Mouse (Mus musculus): ENCODE measurements around the gene 4833439L19Rik.

Gene 4833439L19Rik

DNA sequence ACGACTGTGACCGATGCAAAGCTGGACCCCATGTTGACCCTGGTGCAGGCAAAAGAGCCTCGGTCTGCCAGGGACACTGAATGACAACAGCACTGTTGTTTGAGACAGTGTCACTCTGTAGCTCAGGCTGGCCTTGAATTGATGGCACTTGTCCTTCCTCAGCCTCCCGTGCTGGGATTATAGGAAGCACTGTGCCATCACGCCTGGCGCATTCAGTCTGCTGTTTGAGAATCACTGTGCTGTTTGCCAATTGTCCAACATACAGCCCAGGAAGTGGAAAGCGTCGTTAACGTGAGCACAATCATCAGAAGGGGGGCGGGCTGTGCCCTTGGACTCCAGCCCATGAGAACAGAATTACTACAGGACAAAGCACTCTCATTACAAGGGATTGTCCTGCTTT is 16.9 kb upstream of the 4833439L19Rik start:
- no peak for DNase-seq (ENCODE audit: low spot score)

DNA sequence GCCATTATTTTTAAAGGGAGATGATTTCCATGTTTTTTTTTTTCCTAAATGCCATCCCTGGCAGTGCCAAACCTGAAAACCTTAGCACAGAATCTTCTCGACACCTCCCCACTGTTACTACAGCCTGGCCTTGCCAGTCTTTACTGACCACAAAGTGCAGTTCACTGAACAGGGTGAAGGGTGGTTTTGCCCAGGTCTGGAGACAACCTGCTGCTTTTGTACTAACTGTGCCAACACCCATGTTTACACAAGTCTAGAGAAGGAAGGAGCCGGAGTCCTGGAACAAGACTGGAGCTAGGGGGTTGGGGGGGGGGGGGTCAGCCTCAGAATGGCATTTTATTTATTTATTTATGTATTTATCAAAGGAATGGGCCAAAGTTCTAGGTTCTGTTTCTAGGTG is 16.1 kb upstream of the 4833439L19Rik start:
- DNase-seq (ENCODE audit: low spot score) = no peak

DNA sequence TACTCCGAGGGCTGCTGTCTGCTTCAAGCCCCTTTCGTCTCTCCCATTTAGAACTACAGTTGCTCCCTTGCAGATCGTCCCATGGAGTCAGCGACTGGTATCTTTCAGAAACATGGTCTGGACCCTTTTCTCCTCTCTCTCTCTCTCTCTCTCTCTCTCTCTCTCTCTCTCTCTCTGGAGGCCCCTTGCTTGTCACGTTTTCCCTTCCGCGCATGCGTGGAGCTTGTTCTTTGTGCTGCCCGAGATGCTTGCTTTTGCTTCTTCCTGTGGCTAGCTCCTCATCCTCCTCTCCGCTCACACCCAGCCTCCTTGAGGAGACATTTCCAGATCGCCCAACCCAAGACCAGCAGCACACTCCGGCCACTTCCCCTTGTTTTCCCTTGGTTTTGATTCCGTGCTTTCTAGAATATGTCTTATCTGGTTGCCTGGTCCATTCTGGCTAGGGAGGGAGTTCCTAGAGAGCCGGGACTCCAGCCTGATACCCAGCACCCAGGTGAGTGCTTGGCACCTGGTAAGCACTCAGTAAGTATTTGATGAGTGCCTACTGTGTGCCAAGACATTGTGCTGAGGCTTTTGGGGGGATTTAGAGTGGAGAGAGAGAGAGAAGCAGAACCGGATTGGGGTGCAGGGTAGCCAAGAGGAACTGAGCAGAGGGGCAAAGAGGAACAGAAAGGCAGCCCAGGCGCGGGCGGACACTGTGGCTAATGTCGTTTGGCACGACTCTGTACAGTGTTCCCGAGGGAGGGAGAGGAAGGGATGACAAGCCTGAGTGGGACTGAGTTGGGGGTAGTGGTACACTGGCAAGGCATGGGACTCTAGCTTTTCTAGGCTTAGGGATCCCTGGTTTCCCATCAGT is 12.6 kb upstream of the 4833439L19Rik start:
- DNase-seq (ENCODE audit: low spot score) = no peak

DNA sequence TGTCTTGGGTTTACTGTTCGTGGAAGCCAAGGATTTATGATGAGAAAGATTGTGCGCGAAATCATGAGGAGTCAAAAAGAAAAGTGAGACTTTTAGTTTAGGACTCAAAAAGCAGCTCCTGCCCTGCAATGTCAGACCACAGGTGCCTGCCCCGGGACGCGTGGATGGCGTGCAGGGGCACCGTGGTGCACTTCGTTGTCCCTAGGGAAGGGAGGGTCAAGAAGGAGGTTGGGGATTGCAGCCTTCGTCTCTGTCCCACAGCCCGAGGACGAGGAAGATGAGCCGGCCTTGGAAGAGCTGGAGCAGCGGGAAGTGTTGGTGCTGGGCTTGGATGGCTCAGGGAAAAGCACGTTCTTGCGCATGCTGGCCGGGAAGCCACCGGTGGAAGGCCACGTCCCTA is 10.3 kb upstream of the 4833439L19Rik start:
- DNase-seq (ENCODE audit: low spot score) = peak; percentile 26

DNA sequence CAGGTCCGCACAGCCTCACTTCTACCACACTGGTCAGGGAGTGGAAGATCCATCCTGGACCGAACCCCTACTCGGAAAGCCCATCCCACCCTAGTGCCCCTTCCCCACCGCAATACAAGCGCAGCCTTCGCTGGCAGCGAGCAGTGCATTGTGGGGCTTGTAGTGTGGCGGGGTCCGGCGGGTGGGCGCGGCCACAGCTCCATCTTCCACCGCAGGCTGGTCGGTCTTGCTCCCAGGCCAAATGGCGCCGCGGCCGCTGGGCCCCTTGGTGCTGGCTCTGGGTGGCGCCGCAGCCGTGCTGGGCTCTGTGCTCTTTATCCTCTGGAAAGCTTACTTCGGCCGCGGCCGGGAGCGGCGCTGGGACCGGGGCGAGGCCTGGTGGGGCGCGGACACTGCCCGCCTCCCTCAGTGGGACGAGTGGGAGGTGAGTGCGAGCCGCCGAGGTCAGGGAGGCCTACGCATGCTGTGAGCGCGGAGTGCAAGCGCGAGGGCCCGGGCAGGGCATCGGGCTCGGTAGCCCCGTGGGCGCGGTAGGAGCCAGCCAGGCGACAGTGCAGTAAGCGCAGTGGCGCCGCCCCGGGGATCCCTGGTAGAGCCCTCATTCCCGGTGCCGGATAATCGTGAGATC is 9.7 kb upstream of the 4833439L19Rik start, which contains the start of gene Arl10:
Gene Arl10, plus strand, starts transcription at position 162 of the 628 bp plus-strand sequence.
- peak; percentile 82 for DNase-seq (ENCODE audit: low spot score)

DNA sequence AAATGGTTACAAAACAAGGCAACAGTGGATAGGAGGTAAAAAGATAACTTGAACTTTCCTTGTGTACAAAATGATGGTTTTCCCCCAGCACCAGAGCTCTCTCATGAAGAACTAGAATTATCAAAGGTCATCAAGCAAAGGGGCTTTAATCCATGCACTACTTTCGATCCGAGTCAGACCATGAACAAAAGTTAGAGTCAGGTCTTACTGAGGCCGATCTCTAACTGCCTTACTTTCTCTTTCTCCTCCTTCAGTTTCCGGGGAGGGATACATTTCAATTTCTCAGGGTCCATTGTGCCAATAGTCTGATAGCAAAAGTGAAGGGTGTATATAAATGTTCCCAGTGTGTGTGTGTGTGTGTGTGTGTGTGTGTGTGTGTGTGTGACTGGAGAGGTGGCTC is 7.4 kb upstream of the 4833439L19Rik start:
- DNase-seq (ENCODE audit: low spot score) = no peak

DNA sequence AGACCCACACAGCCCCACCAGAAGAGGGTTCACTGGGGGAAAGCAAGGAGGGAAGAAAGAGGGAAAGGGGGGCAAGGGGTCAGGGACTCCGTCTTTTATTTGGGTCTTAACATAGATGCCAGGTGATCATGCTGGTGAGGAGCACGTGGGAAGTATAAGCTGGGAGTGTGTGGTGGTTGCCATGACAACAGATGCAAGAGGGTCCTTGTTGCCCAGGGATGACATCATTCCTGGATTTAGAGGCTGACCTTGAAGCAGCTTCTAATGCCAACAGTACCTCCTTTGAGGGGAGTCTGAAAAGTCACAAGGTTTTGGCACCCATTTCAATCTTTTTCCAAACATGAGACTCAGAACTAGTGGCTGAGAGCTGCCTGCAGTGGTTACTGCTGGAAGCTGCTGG is 6.4 kb upstream of the 4833439L19Rik start:
- DNase-seq (ENCODE audit: low spot score) = no peak

DNA sequence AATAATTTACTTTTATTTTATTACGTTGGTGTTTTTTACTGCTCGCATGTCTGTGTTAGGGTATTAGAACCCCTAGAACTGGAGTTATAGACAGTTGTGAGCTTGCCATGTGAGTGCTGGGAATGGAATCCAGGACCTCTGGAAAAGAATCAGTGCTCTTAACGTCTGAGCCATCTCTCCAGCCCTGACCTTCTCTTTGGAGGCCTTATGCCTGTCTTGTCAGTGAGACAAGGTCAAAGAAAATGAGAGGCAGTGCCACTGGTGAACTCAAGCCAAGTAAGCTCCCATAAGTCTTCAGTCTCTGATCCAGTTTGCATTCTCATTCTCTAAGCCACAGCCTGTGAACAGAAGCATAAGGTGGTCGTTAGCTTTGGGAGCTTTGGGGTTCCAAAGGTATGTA is 5.5 kb upstream of the 4833439L19Rik start:
- no peak for DNase-seq (ENCODE audit: low spot score)

DNA sequence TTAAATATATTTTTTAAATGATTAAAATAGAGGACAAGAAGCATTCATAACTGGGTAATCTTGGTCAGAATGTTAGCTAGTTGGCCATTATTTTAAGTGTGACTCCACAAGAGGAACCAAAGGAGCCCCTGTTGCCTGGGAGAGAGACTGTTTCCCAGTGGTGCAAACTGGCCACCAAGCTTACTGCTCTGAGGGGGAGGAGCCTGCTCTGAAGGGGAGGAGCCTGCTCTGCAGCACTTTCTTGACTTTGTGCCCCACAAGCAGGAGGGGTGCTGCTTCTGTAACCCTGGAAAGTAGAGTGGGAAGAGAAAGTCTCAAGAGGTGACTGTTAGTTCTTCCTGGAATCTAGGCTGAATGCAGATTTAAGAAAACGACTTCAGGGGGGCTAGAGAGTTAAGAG is 4.0 kb upstream of the 4833439L19Rik start:
- DNase-seq (ENCODE audit: low spot score) = no peak

DNA sequence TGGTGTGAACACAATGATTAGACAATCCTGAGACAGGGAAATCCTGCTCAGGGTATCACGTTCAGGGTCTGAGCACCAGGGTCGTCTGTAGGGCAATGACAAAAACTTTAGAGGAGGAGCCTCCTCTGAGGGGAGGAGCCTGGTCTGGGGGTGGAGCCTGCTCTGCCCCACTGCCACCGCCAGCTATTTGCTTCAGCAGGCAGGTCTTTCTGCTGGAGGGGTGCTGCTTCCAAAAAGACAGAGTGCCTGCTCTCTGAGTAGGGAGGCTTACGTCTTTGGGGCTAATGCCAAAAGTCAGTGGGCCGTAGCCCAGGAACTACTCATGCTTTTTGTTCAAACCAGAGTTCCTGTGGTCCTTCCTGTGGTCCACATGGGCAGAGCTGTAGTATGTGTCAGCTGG is 3.1 kb upstream of the 4833439L19Rik start:
- no peak for DNase-seq (ENCODE audit: low spot score)

DNA sequence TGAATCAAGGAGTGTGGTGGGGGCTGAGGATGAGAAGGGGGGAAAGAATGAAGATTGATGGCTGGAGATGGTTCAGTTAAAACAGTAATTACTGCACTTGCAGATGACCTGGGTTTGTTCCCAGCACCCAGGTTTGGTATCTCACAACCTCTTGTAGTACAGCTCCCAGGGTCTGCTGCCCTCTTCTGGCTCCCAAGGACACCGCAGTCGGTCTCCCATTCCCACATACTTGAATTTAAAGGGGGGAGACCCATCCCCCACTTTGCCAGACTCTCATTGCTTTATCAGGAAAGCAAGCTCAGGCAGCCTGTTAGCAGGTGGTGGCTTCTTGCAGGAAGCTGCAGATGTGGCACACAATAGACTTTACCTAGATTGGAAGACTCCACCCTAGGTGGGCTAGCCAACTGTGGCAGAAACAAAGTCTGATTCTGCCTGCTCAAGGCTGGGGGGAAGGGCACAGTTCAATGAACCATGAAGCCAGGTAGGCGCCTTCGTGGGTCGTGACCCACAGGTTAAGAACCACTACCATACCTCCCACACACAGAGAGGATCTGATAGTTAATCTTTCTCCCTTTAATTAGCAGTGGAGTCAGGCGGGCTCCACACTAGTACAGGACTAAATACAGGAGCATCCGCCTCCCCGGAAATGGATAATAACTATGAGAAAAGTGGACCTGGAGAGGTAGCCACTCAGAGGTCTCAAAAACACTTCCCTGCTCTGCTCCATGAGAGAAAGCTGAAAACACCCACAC is 535 bp upstream of the 4833439L19Rik start:
- peak; percentile 33 for DNase-seq (ENCODE audit: low spot score)

DNA sequence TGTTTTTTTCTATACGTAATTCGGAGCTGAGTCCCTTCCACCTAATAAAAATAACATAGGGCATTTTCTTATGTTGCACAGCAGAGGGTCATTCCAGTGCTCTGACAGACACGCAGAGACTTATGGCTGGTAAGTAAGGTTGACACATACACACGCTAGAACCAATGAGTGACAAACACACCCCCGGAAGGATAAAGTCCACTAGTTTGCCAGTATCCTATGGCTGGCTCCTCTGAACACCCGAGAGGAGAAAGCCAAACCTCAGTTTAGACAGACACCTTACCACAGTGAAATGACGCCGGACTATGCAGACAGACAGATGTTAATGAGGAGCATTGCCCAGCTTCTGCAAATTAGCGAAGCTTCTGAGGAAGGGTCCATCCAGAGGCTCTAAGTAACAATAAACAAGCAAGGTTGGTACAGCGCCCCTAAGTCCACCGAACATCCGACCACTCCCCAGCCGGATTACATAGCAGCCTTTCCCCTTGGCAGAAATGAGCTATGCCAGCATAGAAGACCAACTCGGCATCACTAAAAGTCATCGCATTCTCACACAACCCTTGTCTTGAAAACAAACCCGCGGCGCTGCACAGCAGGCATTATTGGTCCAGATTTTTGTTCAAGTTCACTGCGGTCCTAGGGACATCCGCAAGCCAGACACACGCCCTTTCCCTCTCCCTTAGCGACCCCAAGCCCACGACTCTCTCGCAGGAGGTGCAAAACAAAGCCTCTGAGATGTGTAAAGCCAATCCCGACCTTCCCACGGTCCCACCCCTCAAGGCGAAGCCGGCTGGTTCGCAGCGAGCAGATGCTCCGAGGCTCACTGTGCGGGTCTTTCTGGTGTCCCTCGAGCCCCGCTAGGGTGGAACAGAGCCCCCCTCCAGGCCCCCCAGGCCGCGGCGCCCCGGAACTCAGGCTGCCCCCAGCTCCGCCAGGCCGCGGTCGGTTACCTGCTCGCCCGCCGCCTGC is 719 bp downstream of the 4833439L19Rik start:
- DNase-seq (ENCODE audit: low spot score) = no peak

DNA sequence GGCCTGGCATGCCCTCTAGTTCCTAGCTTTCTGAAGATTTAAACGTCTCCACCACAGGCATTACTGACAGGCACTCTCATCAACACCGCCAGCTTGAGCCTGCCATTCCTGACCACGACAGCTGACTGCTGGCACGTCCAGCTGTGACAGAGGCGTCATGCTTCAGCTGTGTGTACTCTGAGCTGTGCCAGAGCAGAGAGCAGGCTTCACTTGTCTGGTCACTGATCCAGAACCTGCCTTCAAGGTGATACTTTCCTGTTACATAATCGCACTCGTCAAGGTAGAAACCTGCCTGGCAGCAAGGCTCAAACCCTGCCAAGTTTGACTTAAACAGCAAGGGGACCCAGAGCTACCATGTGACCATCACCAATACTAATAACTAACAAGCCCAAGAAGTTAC is 2.7 kb downstream of the 4833439L19Rik start:
- no peak for DNase-seq (ENCODE audit: low spot score)

DNA sequence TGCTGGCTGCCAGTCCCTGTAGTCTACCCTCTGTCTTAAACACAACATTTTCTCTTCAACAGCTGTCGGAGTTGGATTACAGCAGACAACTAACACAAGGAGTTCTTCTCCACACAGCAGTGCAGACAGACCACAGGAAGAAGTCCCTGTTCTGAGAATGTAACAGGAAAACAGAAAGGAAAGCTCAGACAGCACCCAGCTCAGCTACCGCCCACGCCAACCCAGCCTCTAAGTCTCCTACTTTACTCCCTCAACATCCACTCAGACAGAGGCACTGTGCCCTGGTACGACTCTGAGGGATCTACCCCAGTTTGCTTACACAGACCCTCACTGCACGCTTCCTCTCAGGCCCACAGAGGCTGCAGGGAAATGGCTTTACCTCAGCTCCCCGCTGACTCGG is 4.6 kb downstream of the 4833439L19Rik start:
- no peak for DNase-seq (ENCODE audit: low spot score)

DNA sequence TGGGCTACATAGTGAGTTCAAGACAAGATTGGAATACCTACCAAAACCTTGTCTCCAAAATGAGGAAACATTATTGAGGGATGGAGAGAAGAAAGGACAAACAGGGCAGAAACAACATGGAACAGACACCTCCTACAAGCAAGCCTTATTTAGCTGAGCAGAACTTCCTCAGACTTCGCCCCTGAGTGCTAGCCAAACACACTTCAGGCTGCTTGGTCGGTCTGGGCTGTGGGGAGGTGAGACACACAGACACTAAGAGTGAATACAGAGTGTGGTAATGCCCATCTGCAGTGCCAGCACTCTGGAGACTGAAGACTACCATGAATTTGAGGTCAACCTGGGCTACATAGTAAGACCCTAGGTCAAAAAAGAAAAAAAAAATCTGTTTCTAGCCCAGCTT is 5.6 kb downstream of the 4833439L19Rik start:
- no peak for DNase-seq (ENCODE audit: low spot score)

DNA sequence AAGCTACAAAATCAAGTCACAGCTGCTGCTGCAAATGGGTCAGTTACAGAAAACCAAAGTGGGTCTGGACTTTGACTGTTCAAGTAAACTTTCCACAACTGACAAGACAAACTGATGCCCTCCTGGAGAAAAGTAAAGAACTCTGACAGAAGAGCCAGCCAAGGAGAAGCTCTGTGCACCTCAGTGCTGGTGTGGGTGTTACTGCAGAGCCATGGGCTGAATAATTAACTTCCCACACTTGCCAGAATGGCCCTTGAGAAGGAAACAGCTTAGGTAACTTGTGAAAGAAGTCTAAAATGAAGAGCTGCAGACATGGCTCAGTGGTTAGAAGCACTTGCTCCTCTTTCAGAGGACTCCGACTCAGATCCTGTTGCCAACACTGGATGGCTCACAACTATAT is 7.6 kb downstream of the 4833439L19Rik start:
- no peak for DNase-seq (ENCODE audit: low spot score)

DNA sequence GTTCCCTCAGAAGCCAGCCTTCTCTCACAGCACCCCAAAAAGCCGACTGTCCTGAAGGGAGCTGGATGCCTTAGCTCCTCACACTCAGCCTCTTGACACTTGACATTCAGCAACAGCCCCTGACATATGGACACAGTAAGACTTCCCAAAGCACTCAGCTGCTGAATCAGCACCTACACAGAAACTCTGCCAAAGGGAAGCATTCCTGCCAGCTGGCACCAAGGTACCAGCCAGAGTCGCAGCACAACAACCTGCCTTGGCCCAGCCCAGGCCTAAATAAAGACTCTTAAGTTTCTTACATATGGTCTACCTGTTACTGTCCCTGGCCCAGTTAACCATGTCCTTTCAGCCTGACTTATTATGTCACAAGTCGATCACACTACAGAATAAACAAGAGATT is 8.4 kb downstream of the 4833439L19Rik start:
- DNase-seq (ENCODE audit: low spot score) = no peak

DNA sequence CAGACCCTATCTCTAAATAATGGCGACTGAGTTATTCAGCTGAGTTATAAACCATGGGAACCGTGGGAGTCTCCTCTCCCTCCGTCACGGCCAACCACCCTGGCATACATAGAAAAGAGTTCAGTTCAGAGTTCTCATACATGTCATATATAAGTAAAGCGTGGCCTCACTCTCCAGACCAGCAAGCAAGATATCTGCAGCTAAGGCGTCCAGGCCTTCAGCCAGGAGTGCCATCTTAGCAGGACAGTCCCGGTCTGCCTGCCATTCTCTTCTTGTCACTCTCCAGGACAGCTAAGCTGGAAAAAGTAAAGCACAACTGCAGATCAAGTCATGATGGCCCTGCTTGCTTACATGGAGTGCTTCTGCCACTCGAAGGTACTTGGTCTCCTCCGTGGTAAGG is 9.1 kb downstream of the 4833439L19Rik start:
- no peak for DNase-seq (ENCODE audit: low spot score)

DNA sequence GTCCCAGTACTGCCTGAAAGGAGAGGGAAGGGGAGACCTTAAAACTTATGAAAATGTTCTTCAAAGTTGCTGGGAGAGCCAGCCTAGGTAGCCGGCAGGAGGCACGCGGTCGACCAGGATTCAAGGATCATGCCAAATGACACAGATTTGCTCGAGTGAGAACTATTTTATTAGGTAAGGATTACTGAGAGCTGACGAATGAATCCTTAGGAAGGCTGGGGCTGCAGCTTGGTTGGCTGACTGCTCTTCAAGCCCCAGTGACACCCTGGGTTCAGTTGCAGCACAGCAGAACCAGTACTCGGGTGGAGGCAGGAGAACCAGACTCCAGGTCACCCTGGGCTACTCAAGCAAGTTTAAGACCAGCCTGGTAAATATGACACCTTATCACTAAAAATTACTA is 17.2 kb downstream of the 4833439L19Rik start:
- DNase-seq (ENCODE audit: low spot score) = no peak

DNA sequence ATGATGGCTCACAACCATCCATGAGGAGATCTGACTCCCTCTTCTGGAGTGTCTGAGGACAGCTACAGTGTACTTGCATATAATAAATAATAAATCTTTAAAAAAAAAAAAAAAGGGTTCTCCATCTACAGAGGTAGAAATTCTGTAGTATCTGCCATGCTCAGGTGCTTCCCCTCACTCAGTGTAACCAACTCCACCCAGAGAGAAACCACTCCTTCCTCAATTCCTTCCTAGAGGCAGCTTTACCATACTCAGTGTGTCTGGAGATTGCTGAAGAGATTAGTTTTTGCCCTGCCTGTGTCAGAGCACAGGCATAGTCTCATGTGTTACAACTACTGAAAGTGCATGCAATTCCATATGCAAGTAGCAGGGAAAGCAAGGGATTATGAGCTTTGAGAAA is 33.1 kb downstream of the 4833439L19Rik start:
- DNase-seq (ENCODE audit: low spot score) = no peak

DNA sequence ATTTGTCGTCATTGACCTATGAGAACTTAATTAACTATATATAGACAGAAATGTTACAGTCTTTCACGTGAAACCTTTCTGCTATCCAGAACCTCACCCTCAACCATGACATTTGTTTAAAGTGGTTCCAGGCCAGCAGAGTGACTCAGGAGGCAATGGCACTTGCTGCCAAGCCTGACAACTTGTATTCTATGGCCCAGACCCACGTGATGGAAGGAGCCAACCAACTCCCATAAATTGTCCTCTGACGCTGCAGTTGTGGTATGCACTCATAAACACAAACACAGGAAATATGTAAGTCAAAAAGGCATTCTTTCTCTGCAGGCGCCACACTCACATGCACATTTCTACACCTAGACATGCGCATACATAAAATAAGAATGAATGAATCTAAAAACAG is 38.1 kb downstream of the 4833439L19Rik start:
- no peak for DNase-seq (ENCODE audit: low spot score)

DNA sequence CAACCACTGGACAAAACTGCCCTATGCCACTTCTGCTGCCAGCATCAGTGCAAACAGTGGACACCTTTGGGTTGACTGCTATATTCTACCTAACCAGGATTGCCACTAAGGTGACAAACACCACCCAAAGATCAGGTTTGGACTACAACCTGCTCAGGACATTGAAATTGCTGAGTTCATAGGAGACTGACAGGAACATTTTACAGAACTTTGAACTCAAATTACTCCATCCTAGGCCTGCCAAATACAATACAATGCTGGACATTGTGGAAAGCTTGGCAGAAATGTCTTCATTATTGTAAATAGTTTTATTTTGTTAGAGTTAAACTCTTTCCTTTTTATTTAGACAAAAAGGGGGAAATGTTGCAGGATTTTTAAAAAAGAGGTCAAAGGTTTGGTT is 44.1 kb downstream of the 4833439L19Rik start:
- no peak for DNase-seq (ENCODE audit: low spot score)
